Mouse (Mus musculus): ENCODE results near the gene Dcbld2.

GRCm38 (mm10) chr16:58516960-58517798 is 108.9 kb downstream of the Dcbld2 start:
- TF ChIP-seq CTCF (IDR thresholded peaks at IDR 0.05; ENCODE audit: low read depth, low read length): no peak
- no peak for TF ChIP-seq TAL1 (conservative IDR thresholded peaks at IDR 0.05; ENCODE audit: low read depth, low read length)
- no peak for TF ChIP-seq GATA1 (IDR thresholded peaks at IDR 0.05; ENCODE audit: borderline replicate concordance, low read length)

Measured in G1E (cell line).